Mouse (Mus musculus) splenic B cell, adult 2 months (primary cell): ENCODE measurements at regions not wholly inside any gene's neighbourhood (a gene's known extent, or its start where the extent isn't known, plus 50 kb on each side); places are given as distances from the start of the nearest gene placed in this dataset.
"Not testable (repeated sequence)": the region's sequence is repeated elsewhere in the genome, so short reads cannot be mapped to it uniquely, and the experiment has no call there.

ENCODE experiments used
- DNase-seq: peaks from one replicate; pipeline ENCODE4 v3.0.0-alpha.2; 2011; ENCODE audit warnings: low read depth, low spot score
- H3K27me3 ChIP-seq: 2 replicates; pipeline ENCODE4 v1.6.1; 2012; ENCODE audit warnings: mild to moderate bottlenecking, low read length, moderate library complexity, mixed read lengths; ENCODE audit not compliant: control insufficient read depth, poor library complexity, insufficient read depth, severe bottlenecking
- H3K36me3 ChIP-seq: 2 replicates; pipeline ENCODE4 v1.6.1; 2012; ENCODE audit warnings: mild to moderate bottlenecking, low read length, moderate library complexity, mixed read lengths; ENCODE audit not compliant: control insufficient read depth, poor library complexity, insufficient read depth, severe bottlenecking

DNA sequence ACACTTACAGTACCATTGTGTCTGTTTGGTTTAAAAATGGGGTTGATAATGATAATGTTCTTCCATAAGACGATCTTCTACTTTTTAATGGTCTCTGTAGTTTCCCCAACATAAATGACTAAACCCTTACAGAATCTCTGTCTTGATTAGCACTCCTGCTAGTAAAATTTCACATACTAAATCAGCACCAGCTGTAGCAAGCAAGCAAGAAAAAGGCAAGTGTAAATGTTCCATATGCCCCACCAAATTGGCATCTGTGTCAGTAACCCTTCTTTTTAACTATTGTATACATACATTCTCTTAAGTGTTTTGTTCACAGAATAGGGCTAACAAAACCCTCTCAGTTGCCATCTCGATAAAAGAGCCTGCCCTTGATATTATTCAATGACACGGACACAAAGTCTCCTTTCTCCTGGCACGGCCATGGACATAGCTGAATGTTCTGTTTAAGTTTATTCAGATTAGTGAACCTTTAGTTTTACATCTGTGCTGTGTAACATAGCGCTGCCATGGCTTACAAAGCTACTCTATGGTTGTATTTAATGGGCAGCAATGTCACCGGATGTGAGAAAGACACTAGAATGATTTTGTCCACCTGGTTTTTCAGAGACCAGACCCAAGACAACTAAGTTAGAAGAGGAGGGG, 414.3 kb downstream of the Gtdc1 start:
- H3K27me3 ChIP-seq, result no peaks in the 10 kb centered on the region
- DNase-seq, result no peak
- no peaks in the 10 kb centered on the region for H3K36me3 ChIP-seq

DNA sequence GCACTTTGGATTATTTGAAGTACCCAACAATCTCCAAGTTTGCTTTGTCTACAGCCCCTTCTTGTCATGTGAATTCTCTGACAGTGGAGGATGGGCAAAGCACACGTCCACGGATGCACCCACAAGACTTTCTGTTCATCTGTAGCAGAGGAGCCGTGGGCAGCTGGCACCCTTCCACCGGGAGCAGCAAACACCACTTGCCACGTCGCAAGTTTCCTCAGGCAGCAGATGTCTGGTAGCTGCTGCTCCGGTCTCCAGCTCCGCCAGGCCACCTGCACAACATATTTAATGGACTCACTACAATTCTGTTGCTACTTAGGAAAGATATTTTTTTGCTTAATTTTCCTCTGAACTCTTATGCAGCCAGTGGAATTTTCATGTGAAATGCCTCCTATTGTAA, 415.1 kb downstream of the Gtdc1 start:
- no peak for DNase-seq
- Histone ChIP-seq H3K36me3 (no peaks in the 10 kb centered on the region), H3K27me3 (no peaks in the 10 kb centered on the region)

DNA sequence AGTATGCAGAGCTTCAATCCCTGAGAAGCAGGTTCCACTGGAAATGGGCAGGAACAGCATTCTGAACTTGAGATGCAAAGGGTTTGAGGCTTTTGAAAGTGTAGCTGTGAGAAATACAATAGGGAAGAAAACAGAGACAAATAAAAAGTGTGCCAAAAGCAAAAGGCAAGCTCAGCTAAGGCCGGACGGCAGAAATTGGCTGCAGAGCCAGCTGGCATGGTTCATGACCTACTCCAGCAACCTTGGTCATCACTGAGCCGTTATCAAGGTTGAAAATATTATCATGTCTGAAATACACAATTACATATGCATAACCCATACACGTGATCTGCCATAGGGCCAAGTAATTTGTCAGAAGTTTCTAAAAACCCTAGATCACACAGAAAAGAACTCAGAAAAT, 418.4 kb downstream of the Gtdc1 start:
- H3K27me3 ChIP-seq, result no peaks in the 10 kb centered on the region
- DNase-seq, result no peak
- H3K36me3 ChIP-seq, result no peaks in the 10 kb centered on the region

DNA sequence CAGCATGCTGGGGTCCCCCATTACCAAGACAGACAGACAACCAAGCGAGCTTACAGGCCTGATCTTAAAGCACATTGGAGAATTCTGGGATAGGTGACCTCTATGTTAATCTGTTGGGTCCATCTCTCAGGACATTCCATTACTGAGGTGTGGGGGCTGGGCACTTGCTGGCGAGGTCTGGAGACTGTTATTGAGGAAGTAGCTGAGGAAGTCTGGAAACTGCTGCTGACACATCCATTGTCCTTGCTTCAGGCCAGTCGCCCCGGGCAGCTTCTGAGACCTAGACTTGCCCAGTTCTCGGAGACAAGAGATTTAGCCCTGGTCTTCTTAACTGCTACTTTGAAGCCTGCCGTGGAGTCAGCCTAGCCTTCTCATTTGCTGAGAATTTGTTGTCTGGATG, 423.2 kb downstream of the Gtdc1 start:
- no peak for DNase-seq
- Histone ChIP-seq H3K27me3 (no peaks in the 10 kb centered on the region), H3K36me3 (no peaks in the 10 kb centered on the region)

DNA sequence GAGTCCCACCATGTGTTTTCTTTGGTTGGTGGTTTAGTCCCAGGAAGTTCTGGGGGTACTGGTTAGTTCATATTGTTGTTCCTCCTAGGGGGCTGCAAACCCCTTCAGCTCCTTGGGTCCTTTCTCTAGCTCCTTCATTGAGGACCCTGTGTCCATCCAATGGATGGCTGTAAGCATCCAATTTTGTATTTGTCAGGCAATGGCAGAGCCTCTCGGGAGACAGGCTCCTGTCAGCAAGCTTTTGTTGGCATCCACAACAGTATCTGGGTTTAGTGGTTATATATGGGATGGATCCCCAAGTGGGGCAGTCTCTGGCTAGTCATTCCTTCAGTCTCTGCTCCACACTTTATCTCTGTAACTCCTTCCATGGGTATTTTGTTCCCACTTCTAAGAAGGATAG, 436.7 kb downstream of the Gtdc1 start:
- not testable (repeated sequence) for DNase-seq, H3K27me3 ChIP-seq

DNA sequence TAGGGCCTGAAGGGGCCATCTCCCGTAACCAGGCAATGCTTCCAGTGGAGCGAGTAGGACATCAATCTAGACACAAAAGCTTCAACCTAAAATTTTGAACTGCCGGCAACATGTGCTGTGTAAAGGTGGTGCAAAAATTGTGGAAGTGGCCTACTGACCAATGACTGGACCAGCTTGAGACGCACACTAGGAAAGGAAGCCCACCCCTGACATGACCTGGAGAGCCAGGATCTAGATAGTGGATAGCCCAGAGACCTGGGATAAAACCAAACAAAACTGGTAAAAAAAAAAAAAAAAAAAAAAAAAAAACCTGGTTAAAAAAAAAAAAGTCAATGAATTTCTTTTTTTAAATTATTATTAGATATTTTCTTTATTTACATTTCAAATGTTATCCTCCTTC, 437.2 kb downstream of the Gtdc1 start:
- H3K27me3 ChIP-seq, result no peaks in the 10 kb centered on the region
- DNase-seq, result no peak
- H3K36me3 ChIP-seq, result no peaks in the 10 kb centered on the region

More for the DNA sequence above, 436.7 kb downstream of the Gtdc1 start:
- not testable (repeated sequence) for H3K36me3 ChIP-seq

DNA sequence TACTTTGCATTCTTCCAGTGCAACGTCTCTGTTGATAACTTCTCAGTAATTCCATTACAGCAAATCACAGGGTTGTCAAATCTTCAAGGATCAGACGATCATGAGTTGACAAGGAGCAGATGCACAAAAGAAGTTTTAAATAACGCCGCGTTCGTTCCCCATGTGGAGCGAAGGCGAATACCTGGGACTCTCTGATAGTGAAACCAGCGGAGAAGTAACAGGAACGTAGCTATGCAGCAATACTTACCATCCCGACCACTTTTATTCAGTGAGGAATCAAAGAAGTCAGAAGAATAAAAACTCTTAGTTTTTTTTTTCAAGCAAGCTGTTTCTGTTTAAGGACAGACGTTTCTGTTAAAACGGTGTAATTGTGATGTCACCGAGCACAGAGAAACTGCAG, 441.6 kb downstream of the Gtdc1 start:
- no peak for DNase-seq
- no peaks in the 10 kb centered on the region for H3K36me3 ChIP-seq
- H3K27me3 ChIP-seq, result no peaks in the 10 kb centered on the region

DNA sequence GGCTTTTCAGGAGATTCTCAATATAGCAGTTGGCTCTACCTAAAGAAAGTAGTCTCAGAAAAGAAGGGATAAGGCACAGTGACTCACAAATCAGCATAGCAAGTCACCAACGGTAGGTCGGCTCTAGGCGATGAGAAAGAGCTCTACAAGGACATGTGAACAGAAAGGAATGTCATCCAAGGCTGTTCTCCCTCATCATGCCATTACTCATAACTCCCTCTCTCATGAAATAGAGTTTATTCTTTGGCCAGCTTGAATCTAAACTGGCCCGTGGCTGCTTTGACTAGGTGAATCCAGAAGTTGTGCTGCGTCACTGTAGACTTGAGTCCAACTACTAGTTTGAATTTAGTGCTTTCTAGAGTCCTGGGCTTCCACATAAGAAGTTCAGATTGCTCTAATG, 447.7 kb downstream of the Gtdc1 start:
- Histone ChIP-seq H3K36me3 (no peaks in the 10 kb centered on the region), H3K27me3 (no peaks in the 10 kb centered on the region)
- no peak for DNase-seq

DNA sequence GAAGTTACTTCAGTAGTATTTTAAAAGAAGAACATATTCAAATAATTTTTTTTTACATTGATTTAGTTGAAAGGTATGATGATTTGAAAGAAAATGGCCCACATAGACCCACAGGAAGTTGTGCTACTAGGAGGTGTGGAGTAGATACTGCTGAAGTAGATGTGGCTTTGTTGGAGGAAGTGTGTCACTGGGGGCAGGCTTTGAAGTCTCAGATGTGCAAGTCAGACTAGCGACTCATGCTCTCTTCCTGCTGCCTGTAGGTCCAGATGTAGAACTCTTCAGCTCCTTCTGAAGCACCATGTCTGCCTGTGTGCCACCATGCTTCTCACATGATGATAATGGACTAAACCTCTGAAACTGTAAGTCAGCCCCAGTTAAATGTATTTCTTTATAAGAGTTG, 452.0 kb downstream of the Gtdc1 start:
- H3K36me3 ChIP-seq, result no peaks in the 10 kb centered on the region
- DNase-seq, result no peak
- no peaks in the 10 kb centered on the region for H3K27me3 ChIP-seq

DNA sequence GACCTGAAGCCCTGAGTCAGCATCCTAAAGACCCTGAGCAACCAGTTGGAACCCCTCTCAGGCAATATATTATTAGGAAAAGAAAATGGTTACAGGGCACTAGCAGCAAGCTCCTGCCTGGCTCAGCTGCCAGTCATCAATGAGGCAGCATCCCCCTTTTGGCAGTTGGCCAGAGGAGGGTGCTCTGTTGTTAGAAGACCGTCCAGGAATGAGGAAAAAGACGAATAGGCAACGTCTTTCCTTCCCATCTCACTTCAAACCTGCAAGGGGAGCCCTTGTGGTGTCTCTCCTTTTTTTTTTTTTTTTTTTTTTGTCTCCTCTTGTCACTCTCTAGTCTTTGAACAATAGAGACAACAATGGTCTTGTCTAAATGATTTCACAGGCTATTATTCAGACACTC, 452.8 kb downstream of the Gtdc1 start:
- Histone ChIP-seq H3K27me3 (no peaks in the 10 kb centered on the region), H3K36me3 (no peaks in the 10 kb centered on the region)
- DNase-seq, result no peak

DNA sequence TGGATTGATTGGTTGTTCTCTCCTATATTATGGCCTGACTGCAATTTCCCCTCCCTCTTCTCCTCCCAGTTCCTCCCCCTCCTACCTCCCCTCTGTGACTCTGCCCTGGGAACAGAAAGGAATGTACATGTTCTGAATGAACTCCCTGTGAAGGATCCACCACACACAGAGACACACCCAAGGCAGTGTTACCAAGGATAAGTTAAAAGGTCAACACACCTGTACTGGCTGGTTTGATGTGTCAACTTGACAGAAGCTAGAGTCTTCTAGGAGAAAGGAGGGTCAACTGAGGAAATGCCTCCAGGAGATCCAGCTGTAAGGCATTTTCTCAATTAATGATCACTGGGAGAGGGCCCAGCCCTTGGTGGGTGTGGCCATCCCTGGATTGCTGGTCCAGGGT, 456.1 kb downstream of the Gtdc1 start:
- H3K27me3 ChIP-seq, result no peaks in the 10 kb centered on the region
- H3K36me3 ChIP-seq, result no peaks in the 10 kb centered on the region
- no peak for DNase-seq

DNA sequence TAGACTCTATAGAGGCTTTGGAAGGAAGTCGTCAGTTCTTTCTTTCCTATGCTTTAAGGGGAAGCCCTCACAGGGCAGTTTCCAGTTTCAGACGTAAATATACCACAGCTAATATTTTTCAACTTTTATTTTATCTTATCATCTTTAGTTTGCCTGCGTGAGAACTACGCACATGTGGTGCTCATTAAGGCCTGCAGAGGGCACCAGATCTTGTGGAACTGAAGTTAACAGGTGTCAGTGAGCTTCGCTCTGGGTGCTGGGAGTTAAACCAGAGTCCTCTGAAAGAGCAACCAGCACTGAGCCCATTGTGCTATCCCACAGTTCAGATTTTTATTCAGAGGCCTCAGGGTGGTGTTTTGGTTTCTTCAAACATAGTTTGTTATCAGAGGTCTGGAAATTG, 456.5 kb downstream of the Gtdc1 start:
- peak; percentile 1 for DNase-seq
- Histone ChIP-seq H3K36me3 (no peaks in the 10 kb centered on the region), H3K27me3 (no peaks in the 10 kb centered on the region)

DNA sequence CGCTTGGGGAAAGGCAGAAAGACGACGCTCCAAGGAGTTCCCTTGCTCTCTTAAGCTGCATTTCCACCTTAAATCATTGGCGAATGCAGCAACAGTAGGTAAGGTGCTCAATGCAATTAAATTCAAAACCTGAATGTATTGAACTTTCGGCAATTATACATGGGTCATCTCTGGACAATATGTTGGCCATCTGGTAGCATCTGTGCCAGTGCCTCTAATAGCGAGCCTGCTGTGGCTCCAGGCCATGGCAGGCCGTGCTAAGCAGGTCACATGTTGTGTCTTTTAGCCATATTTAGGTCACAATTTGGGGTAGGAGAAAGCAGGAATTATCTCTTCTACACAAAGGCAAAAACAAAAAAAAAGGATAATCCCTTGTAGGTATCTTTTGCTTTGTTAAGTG, 462.8 kb downstream of the Gtdc1 start:
- DNase-seq, result no peak
- Histone ChIP-seq H3K27me3 (no peaks in the 10 kb centered on the region), H3K36me3 (no peaks in the 10 kb centered on the region)

DNA sequence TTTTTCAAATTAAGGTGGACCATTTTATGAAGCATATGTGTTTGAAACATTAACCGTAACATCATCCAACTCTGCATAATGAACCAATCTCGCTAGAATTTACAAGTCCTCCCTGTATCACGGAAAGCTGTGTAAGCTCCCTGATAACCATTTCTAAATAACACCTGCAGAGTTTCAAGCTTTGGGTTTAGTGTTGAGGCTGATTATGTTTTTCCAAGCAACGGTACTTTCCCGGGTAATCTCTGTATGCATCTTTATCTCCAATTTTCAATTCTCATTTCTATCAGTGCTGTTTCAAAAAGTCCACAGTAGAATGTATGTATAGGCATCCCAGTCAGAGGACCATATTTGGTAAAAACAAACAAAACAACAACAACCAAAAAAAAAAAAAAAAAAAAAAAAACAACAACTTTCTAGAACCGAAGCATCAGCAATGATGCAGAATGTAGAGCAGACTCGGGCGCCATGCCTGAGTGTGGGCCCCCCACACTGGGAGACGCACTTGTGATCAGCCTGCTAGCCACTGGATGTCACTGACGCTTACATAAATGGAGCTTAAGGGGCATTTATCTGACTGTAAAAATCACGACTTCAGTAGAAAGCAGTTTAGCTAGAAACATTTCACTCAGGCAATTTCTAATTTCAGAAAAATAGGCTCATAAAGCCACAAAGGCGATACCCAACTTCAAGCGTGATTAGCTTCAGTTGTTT, 464.7 kb downstream of the Gtdc1 start:
- no peak for DNase-seq
- H3K36me3 ChIP-seq, result no peaks in the 10 kb centered on the region
- H3K27me3 ChIP-seq, result no peaks in the 10 kb centered on the region

DNA sequence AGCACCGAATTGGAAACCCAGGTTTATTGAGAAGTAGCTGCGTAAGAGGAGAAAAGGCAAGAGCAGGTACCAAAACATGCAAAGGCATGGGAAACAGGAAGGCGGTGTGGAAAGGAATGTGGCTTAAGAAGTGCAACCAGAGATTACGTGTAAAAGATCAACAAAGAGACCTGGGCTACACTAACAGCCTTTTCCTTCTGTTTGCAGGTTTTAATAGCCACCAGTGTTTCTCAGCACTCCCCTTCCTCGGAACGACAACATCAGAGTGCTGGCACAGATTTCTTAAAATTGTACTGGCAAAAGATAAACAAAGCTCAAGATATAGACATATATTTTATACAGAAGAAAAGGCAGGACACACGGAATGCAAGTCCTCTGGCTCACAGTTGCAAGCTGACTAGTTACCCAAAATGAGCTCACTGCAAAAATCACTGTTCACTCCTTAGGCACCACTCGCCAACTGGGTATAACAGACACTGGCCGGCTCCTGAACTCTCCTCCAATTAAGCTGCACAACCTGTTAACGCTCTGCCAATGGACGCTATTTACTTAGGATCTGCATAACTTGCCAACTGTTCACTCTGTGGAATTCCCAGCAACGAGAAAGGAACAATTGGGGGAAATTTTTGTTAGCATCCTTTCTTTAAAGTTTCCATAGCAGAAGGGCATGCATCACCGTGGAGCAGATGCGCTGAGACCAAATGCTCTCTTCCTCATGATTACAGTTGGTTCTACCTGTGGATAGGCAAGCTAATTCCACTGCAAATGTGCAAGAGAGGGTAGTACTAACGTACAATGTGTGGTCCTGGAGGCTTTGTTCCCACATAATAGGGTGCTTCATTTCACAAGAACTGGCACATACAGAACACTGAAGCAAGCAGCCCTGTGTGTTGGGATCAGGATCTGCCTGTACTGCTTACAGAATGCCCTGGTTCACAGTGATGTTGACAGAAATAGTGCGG, 465.9 kb downstream of the Gtdc1 start:
- no peak for DNase-seq
- Histone ChIP-seq H3K27me3 (no peaks in the 10 kb centered on the region), H3K36me3 (no peaks in the 10 kb centered on the region)
